Mouse (Mus musculus): ENCODE measurements around the gene Slc2a3. TPM values are rescaled to one million over a fixed set of nuclear protein-coding genes. Genes with fewer than 3 reads are reported as not detected.
A peak's percentile ranks its signal among the peaks of the same experiment; 100 is the strongest.

The Slc2a3 gene
- polyA plus RNA-seq, 1 experiment from 2014 or later, result 39.5 TPM

GRCm38 (mm10) chr6:122811280-122811652 is 9.8 kb upstream of the Slc2a3 start:
- under 1% methylated on average over 38 of the region's 38 CpGs for WGBS
- ATAC-seq (ENCODE audit: insufficient read depth, low FRiP score, low TSS enrichment) (peak; percentile 91), DNase-seq (ENCODE audit: low spot score) (peak; percentile 88)
- Histone ChIP-seq H3K9ac (ENCODE audit: low read length) (peak overlapping the region; percentile 73), H3K9me3 (ENCODE audit: control insufficient read depth, low read length) (no peaks in the 10 kb centered on the region), H3K4me3 (ENCODE audit: low read depth, low read length) (peak overlapping the region; percentile 52), H3K4me2 (ENCODE audit: low read depth) (peak overlapping the region; percentile 51), H3K27ac (ENCODE audit: low read depth, low read length) (peak overlapping the region; percentile 96), H3K27me3 (ENCODE audit: control insufficient read depth, insufficient read depth, low read length) (no peaks in the 10 kb centered on the region), H3K4me1 (ENCODE audit: control insufficient read depth, insufficient read depth, low read length) (no peaks in the 10 kb centered on the region), H3K36me3 (ENCODE audit: control insufficient read depth, insufficient read depth, low read length) (no peaks in the 10 kb centered on the region)

- Histone ChIP-seq H3K4me2 (ENCODE audit: low read depth) (peak overlapping the region; percentile 58), H3K9me3 (ENCODE audit: control insufficient read depth, low read length) (no peaks in the 10 kb centered on the region), H3K27me3 (ENCODE audit: control insufficient read depth, insufficient read depth, low read length) (no peaks in the 10 kb centered on the region), H3K4me3 (ENCODE audit: low read depth, low read length) (peak overlapping the region; percentile 52), H3K36me3 (ENCODE audit: control insufficient read depth, insufficient read depth, low read length) (no peaks in the 10 kb centered on the region), H3K27ac (ENCODE audit: low read depth, low read length) (peak overlapping the region; percentile 96), H3K4me1 (ENCODE audit: control insufficient read depth, insufficient read depth, low read length) (no peaks in the 10 kb centered on the region), H3K9ac (ENCODE audit: low read length) (peak overlapping the region; percentile 73)
- DNase-seq (ENCODE audit: low spot score) (peak; percentile 95), ATAC-seq (ENCODE audit: insufficient read depth, low FRiP score, low TSS enrichment) (peak; percentile 100)
- WGBS, result under 1% methylated on average over 30 of the region's 30 CpGs
Observed at GRCm38 (mm10) chr6:122810615-122811279, 9.3 kb upstream of the Slc2a3 start.

GRCm38 (mm10) chr6:122810022-122810614 is 8.7 kb upstream of the Slc2a3 start:
- Histone ChIP-seq H3K4me2 (ENCODE audit: low read depth) (peak overlapping the region; percentile 58), H3K27me3 (ENCODE audit: control insufficient read depth, insufficient read depth, low read length) (no peaks in the 10 kb centered on the region), H3K9ac (ENCODE audit: low read length) (peak overlapping the region; percentile 47), H3K36me3 (ENCODE audit: control insufficient read depth, insufficient read depth, low read length) (no peaks in the 10 kb centered on the region), H3K27ac (ENCODE audit: low read depth, low read length) (peak overlapping the region; percentile 58), H3K9me3 (ENCODE audit: control insufficient read depth, low read length) (no peaks in the 10 kb centered on the region), H3K4me3 (ENCODE audit: low read depth, low read length) (peak overlapping the region; percentile 52), H3K4me1 (ENCODE audit: control insufficient read depth, insufficient read depth, low read length) (no peaks in the 10 kb centered on the region)
- DNase-seq (ENCODE audit: low spot score), result no peak
- ATAC-seq (ENCODE audit: insufficient read depth, low FRiP score, low TSS enrichment), result no peak; the same call in 1 of the 2 replicates
- WGBS, result 0% methylated on average over 11 of the region's 11 CpGs

GRCm38 (mm10) chr6:122804418-122804817 is 3.0 kb upstream of the Slc2a3 start:
- ATAC-seq (ENCODE audit: insufficient read depth, low FRiP score, low TSS enrichment) (no peak), DNase-seq (ENCODE audit: low spot score) (peak; percentile 71)
- Histone ChIP-seq H3K27me3 (ENCODE audit: control insufficient read depth, insufficient read depth, low read length) (0 out of 2 replicates have a peak, but pooled peaks cover 11% of the 10 kb centered on the region), H3K9me3 (ENCODE audit: control insufficient read depth, low read length) (no peaks in the 10 kb centered on the region), H3K36me3 (ENCODE audit: control insufficient read depth, insufficient read depth, low read length) (no peaks in the 10 kb centered on the region), H3K27ac (ENCODE audit: low read depth, low read length) (no peak overlapping the region), H3K9ac (ENCODE audit: low read length) (no peak overlapping the region), H3K4me1 (ENCODE audit: control insufficient read depth, insufficient read depth, low read length) (0 out of 2 replicates have a peak, but pooled peaks cover 2% of the 10 kb centered on the region), H3K4me2 (ENCODE audit: low read depth) (no peak overlapping the region), H3K4me3 (ENCODE audit: low read depth, low read length) (no peak overlapping the region)
- 35% methylated on average over 5 of the region's 5 CpGs for WGBS

GRCm38 (mm10) chr6:122801801-122802514 is 518 bp upstream of the Slc2a3 start:
- Histone ChIP-seq H3K27me3 (ENCODE audit: control insufficient read depth, insufficient read depth, low read length) (0 out of 2 replicates have a peak, but pooled peaks cover 11% of the 10 kb centered on the region), H3K4me1 (ENCODE audit: control insufficient read depth, insufficient read depth, low read length) (0 out of 2 replicates have a peak, but pooled peaks cover 2% of the 10 kb centered on the region), H3K27ac (ENCODE audit: low read depth, low read length) (no peak overlapping the region), H3K36me3 (ENCODE audit: control insufficient read depth, insufficient read depth, low read length) (no peaks in the 10 kb centered on the region), H3K9me3 (ENCODE audit: control insufficient read depth, low read length) (no peaks in the 10 kb centered on the region), H3K9ac (ENCODE audit: low read length) (peak overlapping the region; percentile 43), H3K4me2 (ENCODE audit: low read depth) (peak overlapping the region; percentile 65), H3K4me3 (ENCODE audit: low read depth, low read length) (peak overlapping the region; percentile 50)
- ATAC-seq (ENCODE audit: insufficient read depth, low FRiP score, low TSS enrichment) (peak; percentile 32), DNase-seq (ENCODE audit: low spot score) (no peak)
- WGBS, result 2% methylated on average over 34 of the region's 34 CpGs

- DNase-seq (ENCODE audit: low spot score) (no peak), ATAC-seq (ENCODE audit: insufficient read depth, low FRiP score, low TSS enrichment) (no peak)
- Histone ChIP-seq H3K27ac (ENCODE audit: low read depth, low read length) (no peak overlapping the region), H3K36me3 (ENCODE audit: control insufficient read depth, insufficient read depth, low read length) (no peaks in the 10 kb centered on the region), H3K4me2 (ENCODE audit: low read depth) (peak overlapping the region; percentile 65), H3K9me3 (ENCODE audit: control insufficient read depth, low read length) (no peaks in the 10 kb centered on the region), H3K9ac (ENCODE audit: low read length) (peak overlapping the region; percentile 43), H3K27me3 (ENCODE audit: control insufficient read depth, insufficient read depth, low read length) (0 out of 2 replicates have a peak, but pooled peaks cover 11% of the 10 kb centered on the region), H3K4me1 (ENCODE audit: control insufficient read depth, insufficient read depth, low read length) (0 out of 2 replicates have a peak, but pooled peaks cover 2% of the 10 kb centered on the region), H3K4me3 (ENCODE audit: low read depth, low read length) (peak overlapping the region; percentile 50)
- WGBS, result 38% methylated on average over 10 of the region's 10 CpGs
Observed at GRCm38 (mm10) chr6:122800640-122801300, 670 bp downstream of the Slc2a3 start.

GRCm38 (mm10) chr6:122795254-122795935 is 6.0 kb downstream of the Slc2a3 start:
- no peaks in the 10 kb centered on the region for H3K27me3 ChIP-seq (ENCODE audit: control insufficient read depth, insufficient read depth, low read length)
- H3K36me3 ChIP-seq (ENCODE audit: control insufficient read depth, insufficient read depth, low read length), result no peaks in the 10 kb centered on the region
- DNase-seq (ENCODE audit: low spot score) (no peak), ATAC-seq (ENCODE audit: insufficient read depth, low FRiP score, low TSS enrichment) (no peak)
- H3K9ac ChIP-seq (ENCODE audit: low read length), result no peak overlapping the region
- H3K4me2 ChIP-seq (ENCODE audit: low read depth), result no peak overlapping the region
- no peak overlapping the region for H3K27ac ChIP-seq (ENCODE audit: low read depth, low read length)
- H3K9me3 ChIP-seq (ENCODE audit: control insufficient read depth, low read length), result no peaks in the 10 kb centered on the region
- 78% methylated on average over 8 of the region's 8 CpGs for WGBS
- no peak overlapping the region for H3K4me3 ChIP-seq (ENCODE audit: low read depth, low read length)
- no peaks in the 10 kb centered on the region for H3K4me1 ChIP-seq (ENCODE audit: control insufficient read depth, insufficient read depth, low read length)

- Histone ChIP-seq H3K36me3 (ENCODE audit: control insufficient read depth, insufficient read depth, low read length) (no peaks in the 10 kb centered on the region), H3K4me2 (ENCODE audit: low read depth) (no peak overlapping the region), H3K27ac (ENCODE audit: low read depth, low read length) (no peak overlapping the region), H3K9ac (ENCODE audit: low read length) (no peak overlapping the region), H3K9me3 (ENCODE audit: control insufficient read depth, low read length) (no peaks in the 10 kb centered on the region), H3K4me3 (ENCODE audit: low read depth, low read length) (no peak overlapping the region), H3K4me1 (ENCODE audit: control insufficient read depth, insufficient read depth, low read length) (no peaks in the 10 kb centered on the region), H3K27me3 (ENCODE audit: control insufficient read depth, insufficient read depth, low read length) (no peaks in the 10 kb centered on the region)
- ATAC-seq (ENCODE audit: insufficient read depth, low FRiP score, low TSS enrichment) (peak; percentile 27; the same call in 1 of the 2 replicates), DNase-seq (ENCODE audit: low spot score) (peak; percentile 65)
- WGBS, result 36% methylated on average over 5 of the region's 5 CpGs
Observed at GRCm38 (mm10) chr6:122786275-122786674, 15.2 kb downstream of the Slc2a3 start.
